14 mouse cellular contexts compared by ENCODE assay signal in the genomic region with DNA sequence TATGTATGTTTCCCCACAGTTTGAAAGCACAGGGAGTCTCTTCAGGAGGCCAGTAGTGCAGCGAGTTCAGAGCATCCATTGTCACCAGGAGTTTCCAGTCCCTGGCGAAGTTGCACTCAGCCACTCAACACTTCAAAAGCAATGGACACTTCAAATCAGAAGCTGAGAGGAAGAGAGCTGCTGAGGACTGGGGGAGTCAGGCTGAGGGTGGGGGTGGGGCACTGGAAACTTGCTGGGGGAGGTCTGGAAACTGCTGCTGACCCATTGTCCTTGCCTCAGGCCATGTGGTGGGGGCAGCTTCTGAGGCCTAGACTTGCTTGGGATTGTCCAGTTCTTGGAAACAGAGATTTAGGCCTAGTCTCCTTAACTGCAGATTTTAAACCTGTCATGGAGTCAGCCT.
DNase-seq lines count a peak whose midpoint lies in the region; ATAC-seq and TF ChIP-seq lines count a peak whose summit lies in the region.
"Had no signal": no experiment of that assay in that cellular context is flagged by ENCODE, and none has a peak within 500 bp of the region (broad histone marks: within the 10 kb centered on the region; RNA-seq: fewer than 3 reads in every experiment).

No protein-coding gene starts in this region.

- ATAC-seq in embryonic facial prominence, embryonic 12.5 days (ENCODE audit: insufficient number of reproducible peaks, insufficient read depth, low FRiP score, low TSS enrichment): no peak
- ATAC-seq in activated CD4-positive, CD25-positive, alpha-beta regulatory T cell, adult 4 months: no peak

- peaks cover 45 to 83% of the 10 kb centered on the region in 2 experiments for H3K4me1 ChIP-seq in CH12.LX (ENCODE audit: control insufficient read depth in 1 of 2, insufficient read depth in 2 of 2)
- peaks cover 21% of the 10 kb centered on the region for H3K4me1 ChIP-seq in embryonic facial prominence, embryonic 12.5 days

- H3K4me3 ChIP-seq in CH12.LX (replicated peaks in 1 of 3; ENCODE audit: low read depth in 2 of 3, low read length in 2 of 3, poor library complexity in 1 of 3): no peak overlapping the region
- H3K4me3 ChIP-seq in embryonic facial prominence, embryonic 12.5 days: no peak overlapping the region
- H3K4me3 ChIP-seq: erythroblast, embryonic 14.5 days; liver, embryonic 15.5 days had no signal

- H3K9ac ChIP-seq in CH12.LX (ENCODE audit: insufficient read depth, low read depth): no peak overlapping the region
- H3K9ac ChIP-seq in embryonic facial prominence, embryonic 12.5 days: no peak overlapping the region
- H3K9ac ChIP-seq: liver, embryonic 15.5 days had no signal

- no peak overlapping the region for H3K4me2 ChIP-seq in CH12.LX (ENCODE audit: insufficient read depth, low read depth, poor library complexity, severe bottlenecking)
- H3K4me2 ChIP-seq in embryonic facial prominence, embryonic 12.5 days (replicated peaks): no peak overlapping the region
- H3K4me2 ChIP-seq: liver, embryonic 15.5 days had no signal

- in situ Hi-C loops in CH12.LX (cut with MboI; ENCODE audit: low pct_ligation_motif_present, low pct_unique_long_range_greater_than_20kb, low sequenced_read_pairs): no loop called here

- no peaks in the 10 kb centered on the region for H3K79me2 ChIP-seq in CH12.LX (replicated peaks; ENCODE audit: control insufficient read depth, extremely low read depth, insufficient read depth, poor library complexity, severe bottlenecking)

- TF ChIP-seq POLR2A in CH12.LX (IDR thresholded peaks at IDR 0.05; ENCODE audit: low read depth, low read length): no peak

- peak overlapping the region; percentile 36; the same call in 1 of the 2 replicates for H3K27ac ChIP-seq in CH12.LX (ENCODE audit: insufficient read depth, low read depth)
- H3K27ac ChIP-seq in embryonic facial prominence, embryonic 12.5 days: peak overlapping the region; percentile 64
- H3K27ac ChIP-seq: kidney, postnatal 0 days; liver, embryonic 15.5 days had no signal

- no peak for TF ChIP-seq RAD21 in CH12.LX (IDR thresholded peaks at IDR 0.05; ENCODE audit: low read depth, low read length)

- DNase-seq in heart, adult 11 months: peak; percentile 35
- no peak for DNase-seq in heart, adult 8-10 months (ENCODE audit: low spot score)
- DNase-seq in CH12.LX (ENCODE audit: extremely low read depth): no peak
- peak; percentile 21 for DNase-seq in mesoderm, embryonic 11.5 days (ENCODE audit: low read depth, low spot score)
- no peak for DNase-seq in left cerebral cortex, adult 8-10 months (ENCODE audit: low spot score in 2 of 2)
- DNase-seq in testis, postnatal 10 days (ENCODE audit: low spot score): no peak
- DNase-seq: cerebellum, adult 9-10 months; gastrocnemius, postnatal 14 days; spleen, adult 18-20 months had no signal

- no peak for TF ChIP-seq CTCF in CH12.LX (conservative IDR thresholded peaks at IDR 0.05 in 1 of 2, IDR thresholded peaks at IDR 0.05 in 1 of 2; ENCODE audit: low read depth in 2 of 2, low read length in 2 of 2)

- WGBS in embryonic facial prominence, embryonic 12.5 days: 55% methylated on average over 2 of the region's 2 CpGs

- no peaks in the 10 kb centered on the region for H3K27me3 ChIP-seq in CH12.LX (replicated peaks)
- no peaks in the 10 kb centered on the region for H3K27me3 ChIP-seq in embryonic facial prominence, embryonic 12.5 days
- H3K27me3 ChIP-seq: liver, embryonic 15.5 days had no signal

- H3K36me3 ChIP-seq in CH12.LX (replicated peaks in 1 of 2; ENCODE audit: control insufficient read depth in 1 of 2, insufficient read depth in 1 of 2, low read length in 1 of 2): no peaks in the 10 kb centered on the region
- no peaks in the 10 kb centered on the region for H3K36me3 ChIP-seq in embryonic facial prominence, embryonic 12.5 days
- H3K36me3 ChIP-seq: liver, embryonic 15.5 days had no signal

- no peaks in the 10 kb centered on the region for H3K9me3 ChIP-seq in CH12.LX (replicated peaks; ENCODE audit: low read length)
- H3K9me3 ChIP-seq in embryonic facial prominence, embryonic 12.5 days: no peaks in the 10 kb centered on the region
- H3K9me3 ChIP-seq: liver, embryonic 15.5 days had no signal

- dilution Hi-C loops in CH12.LX (cut with MboI; ENCODE audit: extremely low pct_ligation_motif_present, extremely low pct_unique_long_range_greater_than_20kb, low sequenced_read_pairs): no loop called here

- TF ChIP-seq EP300 in CH12.LX (IDR thresholded peaks at IDR 0.05; ENCODE audit: low read length): no peak

TF ChIP-seq in CH12.LX, 34 proteins besides CTCF, POLR2A, EP300 and RAD21:
- TF ChIP-seq UBTF (IDR thresholded peaks at IDR 0.05; ENCODE audit: low read depth, low read length) (no peak), IRF4 (IDR thresholded peaks at IDR 0.05; ENCODE audit: low read depth, low read length) (peak; percentile 52), CHD1 (IDR thresholded peaks at IDR 0.05; ENCODE audit: low read depth, low read length) (no peak), RCOR1 (conservative IDR thresholded peaks at IDR 0.05; ENCODE audit: low read depth, low read length) (no peak), TCF12 (IDR thresholded peaks at IDR 0.05; ENCODE audit: low read depth, low read length) (no peak), SIN3A (IDR thresholded peaks at IDR 0.05; ENCODE audit: low read length) (no peak), BHLHE40 (IDR thresholded peaks at IDR 0.05; ENCODE audit: low read depth, low read length) (no peak), TBP (conservative IDR thresholded peaks at IDR 0.05; ENCODE audit: low read depth, low read length) (no peak), MAFK (IDR thresholded peaks at IDR 0.05; ENCODE audit: insufficient replicate concordance, low read length) (no peak), JUND (conservative IDR thresholded peaks at IDR 0.05; ENCODE audit: low read depth, low read length) (no peak), KAT2A (IDR thresholded peaks at IDR 0.05; ENCODE audit: insufficient replicate concordance, low read length) (no peak), MEF2A (IDR thresholded peaks at IDR 0.05; ENCODE audit: borderline replicate concordance, low read depth, low read length) (no peak), ZNF384 (IDR thresholded peaks at IDR 0.05; ENCODE audit: low read depth, low read length) (no peak), NRF1 (IDR thresholded peaks at IDR 0.05; ENCODE audit: low read depth, low read length) (0 out of 2 replicates have a peak, but pooled peaks have one; percentile 14), MAZ (IDR thresholded peaks at IDR 0.05; ENCODE audit: low read depth, low read length) (peak; percentile 30; the same call in 1 of the 2 replicates), SMC3 (IDR thresholded peaks at IDR 0.05; ENCODE audit: low read depth, low read length) (no peak), MAX (IDR thresholded peaks at IDR 0.05; ENCODE audit: low read length) (no peak), ELF1 (IDR thresholded peaks at IDR 0.05; ENCODE audit: low read depth, low read length) (no peak), CHD2 (IDR thresholded peaks at IDR 0.05; ENCODE audit: low read length) (peak; percentile 52), E2F4 (IDR thresholded peaks at IDR 0.05; ENCODE audit: insufficient replicate concordance, low read depth, low read length) (no peak)

Comparison
In these comparisons a context has a peak if more than half of its experiments do, and no peak if none do; other contexts are left out.
1. DNase-seq: peak in heart, adult 11 months (single experiment) and mesoderm, embryonic 11.5 days (single experiment); none in heart, adult 8-10 months (single experiment), CH12.LX (single experiment), left cerebral cortex, adult 8-10 months (0 of 2) and testis, postnatal 10 days (single experiment).